In genomic region chr13:63877138-63877537, GRCm38 (mm10) we compare ENCODE assay signal across 18 mouse cellular contexts.
DNase-seq lines count a peak whose midpoint lies in the region; ATAC-seq lines count a peak whose summit lies in the region.
"Had no signal": no experiment of that assay in that cellular context is flagged by ENCODE, and none has a peak within 500 bp of the region (broad histone marks: within the 10 kb centered on the region; RNA-seq: fewer than 3 reads in every experiment).

No protein-coding gene starts in this region.

- peak; percentile 72 for DNase-seq in 416B (ENCODE audit: low read depth)
- peak; percentile 5 for DNase-seq in R1 (ENCODE audit: low read depth, low spot score)
- no peak for DNase-seq in kidney, postnatal 36 days
- no peak for DNase-seq in kidney, adult 18-20 months
- no peak for DNase-seq in heart, postnatal 4 days
- no peak for DNase-seq in adipocyte (ENCODE audit: low spot score)
- DNase-seq: adrenal gland, adult 2 months; adrenal gland, postnatal 25 days; cerebellum, adult 11 months; cerebellum, adult 8-10 months; cerebellum, postnatal 14 days; forebrain, postnatal 0 days; gastrocnemius, postnatal 14 days had no signal

- peak; percentile 99 for ATAC-seq in granulocyte monocyte progenitor cell, adult 5-6 weeks (replicated peaks; ENCODE audit: poor library complexity, severe bottlenecking)
- ATAC-seq in megakaryocyte progenitor cell, adult 5-6 weeks (replicated peaks; ENCODE audit: poor library complexity), result peak; percentile 93
- ATAC-seq: forebrain, embryonic 13.5 days; forebrain, postnatal 0 days; hindbrain, postnatal 0 days; intestine, embryonic 15.5 days had no signal

Comparison
In these comparisons a context has a peak if more than half of its experiments do, and no peak if none do; other contexts are left out.
1. DNase-seq: peak in 416B (single experiment) and R1 (single experiment); none in kidney, postnatal 36 days (0 of 2), kidney, adult 18-20 months (single experiment), heart, postnatal 4 days (single experiment) and adipocyte (single experiment).